Mouse (Mus musculus) MEL (cell line): ENCODE measurements around the gene Babam1.

Experiments used
- CHD2 ChIP-seq: IDR thresholded peaks from 2 replicates; pipeline ENCODE4 v1.6.1; 2011; ENCODE audit warnings: low read length, improper control_type of control experiment
- ELF1 ChIP-seq: IDR thresholded peaks from 2 replicates; pipeline ENCODE4 v1.6.1; 2014; ENCODE audit warnings: low read depth, mild to moderate bottlenecking, inconsistent platforms, low read length, improper control_type of control experiment, moderate library complexity
- MAZ ChIP-seq: IDR thresholded peaks from 2 replicates; pipeline ENCODE4 v1.6.1; 2012; ENCODE audit warnings: low read depth, mild to moderate bottlenecking, inconsistent platforms, low read length, improper control_type of control experiment
- POLR2A ChIP-seq, 2 experiments: IDR thresholded peaks; 2 replicates each; pipeline ENCODE4 v1.6.1; 2011 to 2012; ENCODE audit warnings: low read length in 2 of 2, mild to moderate bottlenecking in 2 of 2, control low read depth in 1 of 2, improper control_type of control experiment in 1 of 2, low read depth in 1 of 2, moderate library complexity in 1 of 2; ENCODE audit not compliant: control insufficient read depth in 1 of 2, insufficient read depth in 1 of 2, poor library complexity in 1 of 2
- RAD21 ChIP-seq: IDR thresholded peaks from 2 replicates; pipeline ENCODE4 v1.6.1; 2011; ENCODE audit warnings: mild to moderate bottlenecking, low read depth, low read length, improper control_type of control experiment
- SIN3A ChIP-seq: IDR thresholded peaks from 2 replicates; pipeline ENCODE4 v1.6.1; 2012; ENCODE audit warnings: low read length, improper control_type of control experiment, inconsistent platforms

DNA sequence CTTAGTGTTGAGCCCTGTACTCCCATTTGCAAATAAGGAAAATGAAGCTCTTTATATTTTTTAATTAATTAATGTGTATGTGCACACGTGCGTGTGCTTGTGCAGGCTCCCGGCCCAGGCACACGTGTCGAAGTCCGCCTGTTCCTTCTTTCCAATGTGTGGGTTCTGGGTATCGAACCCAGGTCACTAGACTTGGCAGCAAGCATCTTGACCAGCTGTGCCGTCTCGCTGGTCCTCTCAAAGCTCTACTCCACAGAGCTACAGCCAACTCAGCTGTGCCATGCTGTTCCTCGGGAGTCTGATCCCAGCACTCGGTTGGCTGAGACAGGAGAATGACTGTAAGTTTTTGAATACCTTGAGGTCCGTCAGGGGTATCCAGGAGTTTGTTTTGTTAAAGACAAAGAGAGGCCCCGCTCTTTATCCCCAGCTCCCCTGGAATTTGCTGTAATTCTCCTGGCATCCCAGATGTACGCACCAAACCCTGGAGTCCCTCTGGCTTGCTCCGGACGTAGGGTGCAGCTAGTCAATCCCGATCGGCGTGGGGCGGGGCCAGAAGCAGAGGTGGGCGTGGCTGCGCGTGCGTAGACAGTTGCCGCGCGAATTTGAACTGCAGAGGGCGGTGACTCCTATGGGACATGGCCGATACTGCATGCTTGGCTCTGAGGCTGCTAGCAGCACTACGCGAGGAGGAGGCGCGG, 8.9 kb downstream of the Babam1 start, which contains the start of gene Ankle1:
- no peak for TF ChIP-seq ELF1
- TF ChIP-seq CHD2: no peak
- peak; percentile 85 for TF ChIP-seq SIN3A
- no peak for TF ChIP-seq RAD21
- no peak for TF ChIP-seq MAZ
- TF ChIP-seq POLR2A (IDR thresholded peaks at IDR 0.05; ENCODE audit: control insufficient read depth in 1 of 2, insufficient read depth in 1 of 2, low read depth in 1 of 2, low read length in 2 of 2, poor library complexity in 1 of 2): peak; percentile 84 to 98; a peak in 3 of 4 replicates
